Mouse (Mus musculus) myocyte (in vitro differentiated cells): ENCODE data around the gene Nrp2.

Source experiments
- CEBPB ChIP-seq: IDR thresholded peaks from 2 replicates; pipeline ENCODE4 v1.6.1; 2011; ENCODE audit warnings: mild to moderate bottlenecking, moderate library complexity; ENCODE audit not compliant: poor library complexity, insufficient read depth, severe bottlenecking
- E2F4 ChIP-seq: IDR thresholded peaks from one replicate; pipeline ENCODE4 v1.6.1; 2011; ENCODE audit warnings: mild to moderate bottlenecking, control low read depth, moderate library complexity; ENCODE audit not compliant: insufficient read depth
- MAX ChIP-seq: IDR thresholded peaks from one replicate; pipeline ENCODE4 v1.6.1; 2011; ENCODE audit warnings: low read depth, mild to moderate bottlenecking, control low read depth
- MYOD1 ChIP-seq, 3 experiments: IDR thresholded peaks; one replicate each; pipeline ENCODE4 v1.6.1; 2011; ENCODE audit warnings: control low read depth in 2 of 3, low read depth in 2 of 3, mild to moderate bottlenecking in 2 of 3, moderate library complexity in 1 of 3; ENCODE audit not compliant: insufficient read length in 2 of 3, control insufficient read depth in 1 of 3
- MYOG ChIP-seq, 3 experiments: IDR thresholded peaks; one replicate each; pipeline ENCODE4 v1.6.1; 2011; ENCODE audit warnings: control low read depth in 2 of 3, low read depth in 2 of 3, mild to moderate bottlenecking in 2 of 3; ENCODE audit not compliant: insufficient read length in 2 of 3, control insufficient read depth in 1 of 3, insufficient read depth in 1 of 3
- POLR2A ChIP-seq: IDR thresholded peaks from one replicate; pipeline ENCODE4 v1.6.1; 2011; ENCODE audit warnings: low read depth, mild to moderate bottlenecking, control low read depth, moderate library complexity; ENCODE audit not compliant: insufficient read length
- POLR2AphosphoS2 ChIP-seq: IDR thresholded peaks from one replicate; pipeline ENCODE4 v1.6.1; 2011; ENCODE audit warnings: low read depth, control low read depth; ENCODE audit not compliant: insufficient read length
- REST ChIP-seq: IDR thresholded peaks from one replicate; pipeline ENCODE4 v1.6.1; 2011; ENCODE audit warnings: mild to moderate bottlenecking, control low read depth, moderate library complexity; ENCODE audit not compliant: insufficient read depth, insufficient read length
- TCF12 ChIP-seq: IDR thresholded peaks from one replicate; pipeline ENCODE4 v1.6.1; 2011; ENCODE audit warnings: mild to moderate bottlenecking, control low read depth; ENCODE audit not compliant: poor library complexity, insufficient read depth, severe bottlenecking
- USF1 ChIP-seq: IDR thresholded peaks from one replicate; pipeline ENCODE4 v1.6.1; 2011; ENCODE audit warnings: low read depth, mild to moderate bottlenecking, control low read depth, moderate library complexity

GRCm38 (mm10) chr1:62704117-62704888, 1.2 kb downstream of the Nrp2 start:
- TF ChIP-seq MYOG (IDR thresholded peaks at IDR 0.05; ENCODE audit: control insufficient read depth in 1 of 3, insufficient read depth in 1 of 3, insufficient read length in 2 of 3, low read depth in 2 of 3) (no peak), POLR2A (no peak), E2F4 (no peak), POLR2AphosphoS2 (no peak), REST (no peak), USF1 (no peak), TCF12 (no peak), MAX (no peak), MYOD1 (IDR thresholded peaks at IDR 0.05; ENCODE audit: control insufficient read depth in 1 of 3, insufficient read length in 2 of 3, low read depth in 2 of 3) (no peak), CEBPB (no peak)
